Mouse (Mus musculus) embryonic facial prominence, embryonic 11.5 days (tissue): Measurements from ENCODE around the gene Fam83b. TPM values are rescaled to one million over a fixed set of nuclear protein-coding genes. Genes with fewer than 3 reads are reported as not detected.

Source experiments
- ATAC-seq: fragments of 200-750 bp; cut with Nextera tagmentation; replicated peaks from 2 replicates; pipeline ENCODE4 v1.8.0; 2017; ENCODE audit warnings: low read depth; ENCODE audit not compliant: insufficient number of reproducible peaks, low FRiP score, low TSS enrichment
- DNase-seq: peaks from one replicate; pipeline ENCODE4 v3.0.0-alpha.2; 2015; ENCODE audit warnings: low spot score
- H3K27ac ChIP-seq: fragments of 300-500 bp; sonication (generic); replicated peaks from 2 replicates; pipeline ENCODE4 v1.5.1; 2014; ENCODE audit warnings: mild to moderate bottlenecking, low read depth, low read length, control low read depth
- H3K27me3 ChIP-seq: fragments of 300-500 bp; sonication (generic); 2 replicates; pipeline ENCODE4 v1.6.1; 2014; ENCODE audit warnings: mild to moderate bottlenecking, low read length, moderate library complexity, mixed read lengths; ENCODE audit not compliant: control insufficient read depth, insufficient read depth
- H3K36me3 ChIP-seq: fragments of 300-500 bp; sonication (generic); replicated peaks from 2 replicates; pipeline ENCODE4 v1.6.1; 2014; ENCODE audit warnings: low read depth, mild to moderate bottlenecking, low read length, moderate library complexity, mixed read lengths; ENCODE audit not compliant: control insufficient read depth, insufficient read depth
- H3K4me1 ChIP-seq: fragments of 300-500 bp; sonication (generic); 2 replicates; pipeline ENCODE4 v1.6.1; 2014; ENCODE audit warnings: low read length, mixed read lengths; ENCODE audit not compliant: control insufficient read depth, insufficient read depth
- H3K4me2 ChIP-seq: fragments of 300-500 bp; sonication (generic); 2 replicates; pipeline ENCODE4 v1.6.1; 2014; ENCODE audit warnings: low read depth, mild to moderate bottlenecking, control low read depth, low read length, moderate library complexity
- H3K4me3 ChIP-seq: fragments of 300-500 bp; sonication (generic); 2 replicates; pipeline ENCODE4 v1.5.1; 2014; ENCODE audit warnings: low read depth, low read length, control low read depth
- H3K9ac ChIP-seq: fragments of 300-500 bp; sonication (generic); replicated peaks from 2 replicates; pipeline ENCODE4 v1.6.1; 2014; ENCODE audit warnings: mild to moderate bottlenecking, control low read depth, low read length
- H3K9me3 ChIP-seq: fragments of 300-500 bp; sonication (generic); replicated peaks from 2 replicates; pipeline ENCODE4 v1.6.1; 2016; ENCODE audit warnings: mild to moderate bottlenecking, low read length, inconsistent platforms, mixed read lengths; ENCODE audit not compliant: control insufficient read depth
- WGBS: fragments of 180-500 bp; shearing (Covaris S2); extraction: QIAGEN DNeasy Blood & Tissue Kit; methylation state at CpG from one replicate; pipeline ENCODE4 v1.1.7; 2014; 5-methylcytosine and 5-hydroxymethylcytosine counted together
- polyA plus RNA-seq: library from polyadenylated mRNA; unstranded; fragments of >200 nt; fragmentation: Nextera tagmentation; extraction: Ambion mirVana; gene quantifications from 2 replicates; pipeline ENCODE4 v1.2.1, GENCODE M21; 2014

The Fam83b gene
- polyA plus RNA-seq, 1 experiment from 2014 or later = 1.7 TPM

- H3K9me3 ChIP-seq = no peaks in the 10 kb centered on the region
- WGBS = 4% methylated on average over 11 of the region's 13 CpGs
- peak overlapping the region; percentile 61 for H3K9ac ChIP-seq
- H3K36me3 ChIP-seq = no peaks in the 10 kb centered on the region
- H3K27ac ChIP-seq = no peak overlapping the region
- no peak for DNase-seq
- no peaks in the 10 kb centered on the region for H3K27me3 ChIP-seq
- no peaks in the 10 kb centered on the region; the same call in 1 of the 2 replicates for H3K4me1 ChIP-seq
- H3K4me3 ChIP-seq = peak overlapping the region; percentile 53
- peak; percentile 54; the same call in 1 of the 2 replicates for ATAC-seq
- H3K4me2 ChIP-seq = peak overlapping the region; percentile 98
Measured at GRCm38 (mm10) chr9:76567281-76567655, 352 bp upstream of the Fam83b start.

DNA sequence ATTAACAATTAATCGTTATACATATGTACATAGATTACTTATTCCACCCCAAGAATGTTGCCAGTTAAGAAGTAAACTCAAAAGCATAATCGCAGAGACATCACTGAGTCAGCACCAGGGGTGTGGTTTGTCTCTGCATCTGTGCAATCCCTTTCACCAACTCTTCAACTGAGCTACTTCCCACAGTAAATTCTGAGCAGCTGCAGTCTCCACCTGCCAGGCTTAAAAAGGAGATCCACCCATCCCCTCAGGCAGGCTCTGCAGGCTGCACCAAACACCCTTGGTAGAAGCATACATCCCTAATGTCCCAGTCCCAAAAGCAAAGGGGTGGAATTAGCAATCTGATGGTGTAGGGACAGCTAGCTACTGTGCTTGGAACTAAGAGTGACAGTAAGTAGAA, 1.3 kb downstream of the Fam83b start:
- no peak overlapping the region for H3K4me2 ChIP-seq
- 85% methylated on average over 2 of the region's 2 CpGs for WGBS
- H3K27me3 ChIP-seq = no peaks in the 10 kb centered on the region
- H3K36me3 ChIP-seq = no peaks in the 10 kb centered on the region
- H3K27ac ChIP-seq = no peak overlapping the region
- no peak for DNase-seq
- H3K9ac ChIP-seq = no peak overlapping the region
- no peak overlapping the region for H3K4me3 ChIP-seq
- no peak for ATAC-seq
- H3K4me1 ChIP-seq = no peaks in the 10 kb centered on the region; the same call in 1 of the 2 replicates
- no peaks in the 10 kb centered on the region for H3K9me3 ChIP-seq

- no peaks in the 10 kb centered on the region for H3K36me3 ChIP-seq
- 71% methylated on average over 1 of the region's 1 CpGs for WGBS
- DNase-seq (no peak), ATAC-seq (peak; percentile 53; the same call in 1 of the 2 replicates)
- no peak overlapping the region for H3K4me3 ChIP-seq
- no peak overlapping the region for H3K4me2 ChIP-seq
- no peaks in the 10 kb centered on the region for H3K27me3 ChIP-seq
- no peaks in the 10 kb centered on the region for H3K9me3 ChIP-seq
- H3K4me1 ChIP-seq = no peaks in the 10 kb centered on the region; the same call in 1 of the 2 replicates
- H3K27ac ChIP-seq = no peak overlapping the region
- no peak overlapping the region for H3K9ac ChIP-seq
Measured at GRCm38 (mm10) chr9:76564071-76564470, 2.8 kb downstream of the Fam83b start.

GRCm38 (mm10) chr9:76562794-76563193, 4.1 kb downstream of the Fam83b start:
- 42% methylated on average over 6 of the region's 6 CpGs for WGBS

GRCm38 (mm10) chr9:76559240-76559639, 7.7 kb downstream of the Fam83b start:
- WGBS = 86% methylated on average over 2 of the region's 2 CpGs
- ATAC-seq (no peak), DNase-seq (no peak)
- Histone ChIP-seq H3K27ac (no peak overlapping the region), H3K27me3 (no peaks in the 10 kb centered on the region), H3K4me3 (no peak overlapping the region), H3K4me2 (no peak overlapping the region), H3K9ac (no peak overlapping the region), H3K4me1 (no peaks in the 10 kb centered on the region), H3K9me3 (no peaks in the 10 kb centered on the region), H3K36me3 (no peaks in the 10 kb centered on the region)

More at GRCm38 (mm10) chr9:76562794-76563193, 4.1 kb downstream of the Fam83b start:
- Histone ChIP-seq H3K27ac (no peak overlapping the region), H3K4me3 (no peak overlapping the region), H3K27me3 (no peaks in the 10 kb centered on the region), H3K4me1 (no peaks in the 10 kb centered on the region; the same call in 1 of the 2 replicates), H3K9me3 (no peaks in the 10 kb centered on the region), H3K4me2 (no peak overlapping the region), H3K36me3 (no peaks in the 10 kb centered on the region), H3K9ac (no peak overlapping the region)
- DNase-seq (no peak), ATAC-seq (no peak)

GRCm38 (mm10) chr9:76553758-76554157, 13.2 kb downstream of the Fam83b start:
- 50% methylated on average over 2 of the region's 2 CpGs for WGBS
- no peak overlapping the region for H3K4me2 ChIP-seq
- no peaks in the 10 kb centered on the region for H3K9me3 ChIP-seq
- H3K27ac ChIP-seq = no peak overlapping the region
- H3K36me3 ChIP-seq = no peaks in the 10 kb centered on the region
- no peak overlapping the region for H3K9ac ChIP-seq
- DNase-seq = no peak
- no peaks in the 10 kb centered on the region for H3K4me1 ChIP-seq
- H3K4me3 ChIP-seq = no peak overlapping the region
- no peaks in the 10 kb centered on the region for H3K27me3 ChIP-seq
- ATAC-seq = no peak

- WGBS = 73% methylated on average over 1 of the region's 1 CpGs
- Histone ChIP-seq H3K27ac (no peak overlapping the region), H3K36me3 (no peaks in the 10 kb centered on the region), H3K4me2 (no peak overlapping the region), H3K27me3 (no peaks in the 10 kb centered on the region), H3K9me3 (no peaks in the 10 kb centered on the region), H3K4me3 (no peak overlapping the region), H3K4me1 (no peaks in the 10 kb centered on the region), H3K9ac (no peak overlapping the region)
- ATAC-seq = no peak
- DNase-seq = no peak
Measured at GRCm38 (mm10) chr9:76553115-76553514, 13.8 kb downstream of the Fam83b start.

- Histone ChIP-seq H3K27me3 (no peaks in the 10 kb centered on the region), H3K9me3 (no peaks in the 10 kb centered on the region), H3K4me2 (no peak overlapping the region), H3K27ac (no peak overlapping the region), H3K9ac (no peak overlapping the region), H3K4me3 (no peak overlapping the region), H3K4me1 (no peaks in the 10 kb centered on the region), H3K36me3 (no peaks in the 10 kb centered on the region)
- WGBS = 48% methylated on average over 3 of the region's 3 CpGs
- DNase-seq (no peak), ATAC-seq (no peak)
Measured at GRCm38 (mm10) chr9:76546714-76547113, 20.2 kb downstream of the Fam83b start.
